Mouse (Mus musculus) R1 (cell line): ENCODE measurements around the gene Rngtt.

Experiments used
- DNase-seq: peaks from one replicate; pipeline ENCODE4 v3.0.0-alpha.2; 2018; ENCODE audit warnings: low read depth, low spot score

The Rngtt gene

GRCm38 (mm10) chr4:33514108-33515000 lies 204.2 kb downstream of the Rngtt start:
- DNase-seq: peak; percentile 52

- DNase-seq: no peak
These were observed 210.1 kb downstream of the Rngtt start for GRCm38 (mm10) chr4:33520196-33520595.

- DNase-seq: no peak
These were observed 210.8 kb downstream of the Rngtt start for GRCm38 (mm10) chr4:33520938-33521337.

GRCm38 (mm10) chr4:33523774-33524173 lies 213.7 kb downstream of the Rngtt start:
- DNase-seq: no peak

GRCm38 (mm10) chr4:33524481-33525141 lies 214.5 kb downstream of the Rngtt start:
- DNase-seq: no peak

GRCm38 (mm10) chr4:33525272-33525671 lies 215.2 kb downstream of the Rngtt start:
- DNase-seq: no peak

- DNase-seq: peak; percentile 81
These were observed 216.0 kb downstream of the Rngtt start for GRCm38 (mm10) chr4:33526092-33526491.

GRCm38 (mm10) chr4:33526675-33527074 lies 216.6 kb downstream of the Rngtt start:
- DNase-seq: no peak

- peak; percentile 77 for DNase-seq
These were observed 222.5 kb downstream of the Rngtt start for GRCm38 (mm10) chr4:33532596-33532995.

GRCm38 (mm10) chr4:33544755-33545576 lies 234.9 kb downstream of the Rngtt start:
- no peak for DNase-seq

GRCm38 (mm10) chr4:33545577-33545879 lies 235.4 kb downstream of the Rngtt start:
- no peak for DNase-seq

- DNase-seq: no peak
These were observed 236.2 kb downstream of the Rngtt start for GRCm38 (mm10) chr4:33546278-33546677.

- DNase-seq: peak; percentile 43
These were observed 237.3 kb downstream of the Rngtt start for GRCm38 (mm10) chr4:33547315-33547929.

GRCm38 (mm10) chr4:33549606-33550005 lies 239.5 kb downstream of the Rngtt start:
- DNase-seq: no peak
